Mouse (Mus musculus) lung, postnatal 0 days (tissue): ENCODE data around the gene Ints1.

ENCODE experiments used
- CTCF ChIP-seq: IDR thresholded peaks from 2 replicates; pipeline ENCODE4 v1.5.1; 2016; ENCODE audit warnings: antibody characterized with exemption, mild to moderate bottlenecking
- EP300 ChIP-seq: IDR thresholded peaks from 2 replicates; pipeline ENCODE4 v1.6.1; 2016; ENCODE audit warnings: antibody characterized with exemption, mild to moderate bottlenecking, control low read depth

- TF ChIP-seq CTCF (no peak), EP300 (no peak)
Measured at GRCm38 (mm10) chr5:139799041-139799440, 23.6 kb upstream of the Ints1 start.
